Mouse (Mus musculus) testis, adult 2 months (tissue): ENCODE measurements around the gene Gcnt2. TPM values are rescaled to one million over a fixed set of nuclear protein-coding genes. Genes with fewer than 3 reads are reported as not detected.

Experiments used
- H3K27ac ChIP-seq: fragments of 200-500 bp; 2 replicates; pipeline ENCODE4 v1.5.1; 2012; ENCODE audit warnings: low read depth, low read length; ENCODE audit not compliant: control insufficient read depth, insufficient read depth
- H3K27me3 ChIP-seq: fragments of 200-500 bp; 2 replicates; pipeline ENCODE4 v1.6.1; 2012; ENCODE audit warnings: mild to moderate bottlenecking, low read length, moderate library complexity; ENCODE audit not compliant: control insufficient read depth, insufficient read depth
- H3K36me3 ChIP-seq: fragments of 200-500 bp; 2 replicates; pipeline ENCODE4 v1.6.1; 2012; ENCODE audit warnings: mild to moderate bottlenecking, low read length; ENCODE audit not compliant: control insufficient read depth, insufficient read depth
- H3K4me1 ChIP-seq: fragments of 200-500 bp; 2 replicates; pipeline ENCODE4 v1.6.1; 2012; ENCODE audit warnings: low read length; ENCODE audit not compliant: control insufficient read depth, insufficient read depth
- H3K4me3 ChIP-seq: fragments of 200-500 bp; 2 replicates; pipeline ENCODE4 v1.5.1; 2012; ENCODE audit warnings: low read depth, mild to moderate bottlenecking, low read length, moderate library complexity, mixed read lengths; ENCODE audit not compliant: control insufficient read depth
- CTCF ChIP-seq: fragments of 200-500 bp; IDR thresholded peaks from 2 replicates; pipeline ENCODE4 v1.5.1; 2012; ENCODE audit warnings: low read depth, mild to moderate bottlenecking, inconsistent platforms, low read length, moderate library complexity; ENCODE audit not compliant: control insufficient read depth, insufficient read depth, insufficient replicate concordance
- POLR2A ChIP-seq: fragments of 200-500 bp; IDR thresholded peaks from 2 replicates; pipeline ENCODE4 v1.6.1; 2012; ENCODE audit warnings: low read depth, mild to moderate bottlenecking, inconsistent platforms, low read length, moderate library complexity; ENCODE audit not compliant: control insufficient read depth
- polyA plus RNA-seq: library from polyadenylated mRNA; depleted of rRNA; stranded (reverse); fragments of >200 nt; gene quantifications from 2 replicates; pipeline ENCODE4 v1.2.3, GENCODE M21; 2012; rRNA removed

Gene Gcnt2
- polyA plus RNA-seq, 1 experiment = 0.32 TPM

DNA sequence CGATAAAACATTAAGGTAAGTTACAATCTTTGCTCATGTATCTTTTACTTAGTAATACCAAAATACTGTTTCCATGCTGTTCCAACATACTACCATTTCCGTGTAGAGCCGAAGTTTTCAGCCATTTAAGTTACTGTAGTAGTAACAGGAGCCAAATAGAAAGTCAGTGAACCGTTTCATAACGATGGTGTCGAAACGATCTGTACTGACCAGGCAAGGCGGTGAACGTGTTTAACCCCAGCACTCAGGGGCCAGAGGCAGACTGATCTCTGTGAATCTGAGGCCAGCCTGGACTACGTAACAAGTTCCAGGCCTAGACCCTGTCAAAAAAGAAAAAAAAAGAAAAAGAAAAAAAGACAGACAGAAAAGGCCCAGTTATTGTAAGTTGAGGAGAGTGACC lies 148.7 kb downstream of the Gcnt2 start:
- no peaks in the 10 kb centered on the region for H3K4me1 ChIP-seq
- no peak overlapping the region for H3K27ac ChIP-seq
- H3K27me3 ChIP-seq = no peaks in the 10 kb centered on the region
- no peak for TF ChIP-seq CTCF
- TF ChIP-seq POLR2A = no peak
- H3K36me3 ChIP-seq = peaks cover 4% of the 10 kb centered on the region
- no peak overlapping the region for H3K4me3 ChIP-seq

DNA sequence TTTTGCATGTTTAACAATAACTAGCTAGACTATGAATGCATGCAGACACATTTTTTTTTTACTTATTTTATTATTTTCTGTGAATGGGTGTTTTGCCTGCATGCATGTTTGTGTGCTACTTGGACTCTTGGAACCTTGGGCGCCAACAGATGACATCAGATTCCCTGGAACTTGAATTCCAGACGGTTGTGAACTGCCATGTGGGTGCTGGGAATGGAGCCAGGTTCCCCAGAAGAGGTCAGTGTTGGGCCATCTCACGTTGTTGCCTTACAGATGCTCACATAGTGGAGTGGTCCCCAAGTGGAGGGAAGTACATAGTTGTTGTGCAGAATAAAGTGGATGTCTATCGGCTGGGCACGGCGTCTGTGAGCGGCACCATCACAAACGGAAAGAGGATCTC lies 149.4 kb downstream of the Gcnt2 start:
- H3K4me3 ChIP-seq = no peak overlapping the region
- H3K36me3 ChIP-seq = peaks cover 4% of the 10 kb centered on the region
- H3K27me3 ChIP-seq = no peaks in the 10 kb centered on the region
- no peak overlapping the region for H3K27ac ChIP-seq
- TF ChIP-seq CTCF (no peak), POLR2A (no peak)
- H3K4me1 ChIP-seq = no peaks in the 10 kb centered on the region

Other genes with a start within 250 kb of the Gcnt2 start
- gene Tfap2a, start 121.4 kb upstream of the Gcnt2 start, polyA plus RNA-seq = 0.23 and 1.2 TPM in 2 replicates
- 25.5 and 28.6 TPM in 2 replicates for gene Pak1ip1, start 141.3 kb downstream of the Gcnt2 start, polyA plus RNA-seq
- 19.0 and 19.1 TPM in 2 replicates for gene Tmem14c, start 156.5 kb downstream of the Gcnt2 start, polyA plus RNA-seq
- gene Mak, start 220.0 kb downstream of the Gcnt2 start, polyA plus RNA-seq = 98.5 and 99.6 TPM in 2 replicates